Comparison of ENCODE assay signal across 8 mouse cellular contexts in the genomic region with DNA sequence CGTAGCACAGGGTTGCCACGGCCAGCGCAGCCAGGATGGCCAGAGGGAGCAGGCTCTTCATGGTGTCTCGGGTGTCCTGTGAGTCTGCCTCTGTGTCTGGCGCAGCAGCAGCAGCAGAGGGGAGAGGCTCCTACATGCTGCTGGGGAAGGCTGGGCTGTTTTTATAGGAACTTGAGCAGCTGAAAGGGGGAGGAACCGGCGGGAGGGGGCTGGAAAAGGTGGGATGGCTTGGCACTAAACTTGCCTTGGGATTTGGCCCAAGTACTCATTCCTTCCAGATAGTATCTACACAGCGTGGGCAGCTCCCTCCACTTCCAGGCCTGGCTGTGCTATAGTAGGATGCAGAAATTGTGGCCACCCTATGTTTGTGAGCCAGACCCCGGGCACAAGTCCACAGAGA. TPM values are rescaled to one million over a fixed set of nuclear protein-coding genes. Genes with fewer than 3 reads are reported as not detected.
DNase-seq lines count a peak whose midpoint lies in the region; ATAC-seq lines count a peak whose summit lies in the region.

A gene (minus strand): TSS at position 154 of the 400 bp plus-strand sequence.

- intact Hi-C loops in heart, postnatal 36 days (cut with DNase I): no loop called here
- intact Hi-C loops in left cerebral cortex, postnatal 4 days (cut with DNase I): no loop called here

- ATAC-seq in inflammation-experienced regulatory T-cells, adult 6 months: no peak

- no peak for DNase-seq in urinary bladder, adult 2 months (ENCODE audit: low spot score)
- DNase-seq in urinary bladder, postnatal 10 days (ENCODE audit: low spot score): no peak
- DNase-seq in frontal cortex, adult 2 months (ENCODE audit: extremely low spot score in 1 of 2, low spot score in 1 of 2): peak; percentile 36 to 78
- peak; percentile 68 to 70 for DNase-seq in heart, postnatal 36 days
- no peak for DNase-seq in left cerebral cortex, postnatal 4 days
- DNase-seq in right cerebral cortex, postnatal 14 days: peak; percentile 39
- no peak for DNase-seq in thymus, postnatal 36 days

RNA-seq across cellular contexts. Expression of the gene that starts here (rescaled TPM):
- 4,728 and 4,770 TPM in 2 replicates for polyA plus RNA-seq in urinary bladder, adult 2 months (2012; rRNA removed)
- 156 and 163 TPM in 2 replicates for polyA plus RNA-seq in frontal cortex, adult 2 months (2012; rRNA removed)
- 100 to 1,000 TPM; 344 to 476 TPM for total RNA-seq in heart, postnatal 36 days (2021)
- total RNA-seq in left cerebral cortex, postnatal 4 days (2021): 10 to 100 TPM; 16.3 to 19.2 TPM
- polyA plus RNA-seq in inflammation-experienced regulatory T-cells, adult 6 months (2017; shearing (Covaris generic)): not detected

Comparison
In these comparisons a context has a peak if more than half of its experiments do, and no peak if none do; other contexts are left out.
1. RNA of the gene that starts here (total RNA-seq): 344 to 476 TPM in heart, postnatal 36 days; 16.3 to 19.2 TPM in left cerebral cortex, postnatal 4 days; every median in the first group is over 10 times any median in the second.
2. RNA of the gene that starts here (polyA plus RNA-seq): 4,728 to 4,770 TPM in urinary bladder, adult 2 months and 156 to 163 TPM in frontal cortex, adult 2 months; not detected in inflammation-experienced regulatory T-cells, adult 6 months; every median in the first group is over 100 times any median in the second.
3. RNA of the gene that starts here (polyA plus RNA-seq): 4,728 to 4,770 TPM in urinary bladder, adult 2 months; 156 to 163 TPM in frontal cortex, adult 2 months; every median in the first group is over 10 times any median in the second.
4. DNase-seq: peak in frontal cortex, adult 2 months (2 of 2), heart, postnatal 36 days (2 of 2) and right cerebral cortex, postnatal 14 days (single experiment); none in urinary bladder, adult 2 months (single experiment), urinary bladder, postnatal 10 days (single experiment), left cerebral cortex, postnatal 4 days (single experiment) and thymus, postnatal 36 days (0 of 2).